Mouse (Mus musculus): Measurements from ENCODE around the gene Muc20. TPM values are rescaled to one million over a fixed set of nuclear protein-coding genes. Genes with fewer than 3 reads are reported as not detected.

Muc20 gene
- total and polyA plus RNA-seq, 2 experiments from 2014 or later, result not detected

GRCm38 (mm10) chr16:32822881-32823280, 25.6 kb upstream of the Muc20 start:
- Histone ChIP-seq H3K4me3 (ENCODE audit: low read length) (no peak overlapping the region), H3K27ac (no peak overlapping the region), H3K36me3 (ENCODE audit: insufficient read depth, low read length) (peaks cover 67% of the 10 kb centered on the region), H3K9ac (replicated peaks; ENCODE audit: low read length) (no peak overlapping the region), H3K9me3 (ENCODE audit: low read length) (no peaks in the 10 kb centered on the region), H3K4me2 (ENCODE audit: low read depth, low read length) (no peak overlapping the region), H3K27me3 (ENCODE audit: insufficient read depth, low read length) (no peaks in the 10 kb centered on the region), H3K4me1 (ENCODE audit: insufficient read depth, low read length) (no peaks in the 10 kb centered on the region)
- ATAC-seq (no peak), DNase-seq (ENCODE audit: low spot score) (no peak)
- TF ChIP-seq CTCF (IDR thresholded peaks at IDR 0.05; ENCODE audit: low read depth), result no peak
- 84% methylated on average over 5 of the region's 5 CpGs for WGBS

GRCm38 (mm10) chr16:32822450-32822827, 25.2 kb upstream of the Muc20 start:
- 85% methylated on average over 6 of the region's 6 CpGs for WGBS
- ATAC-seq (no peak), DNase-seq (ENCODE audit: low spot score) (no peak)
- Histone ChIP-seq H3K9me3 (ENCODE audit: low read length) (no peaks in the 10 kb centered on the region), H3K27me3 (ENCODE audit: insufficient read depth, low read length) (no peaks in the 10 kb centered on the region), H3K4me3 (ENCODE audit: low read length) (no peak overlapping the region), H3K9ac (replicated peaks; ENCODE audit: low read length) (no peak overlapping the region), H3K27ac (no peak overlapping the region), H3K4me2 (ENCODE audit: low read depth, low read length) (no peak overlapping the region), H3K4me1 (ENCODE audit: insufficient read depth, low read length) (no peaks in the 10 kb centered on the region), H3K36me3 (ENCODE audit: insufficient read depth, low read length) (peaks cover 63% of the 10 kb centered on the region)
- TF ChIP-seq CTCF (IDR thresholded peaks at IDR 0.05; ENCODE audit: low read depth), result no peak

- Histone ChIP-seq H3K36me3 (ENCODE audit: insufficient read depth, low read length) (peaks cover 57% of the 10 kb centered on the region), H3K9me3 (ENCODE audit: low read length) (no peaks in the 10 kb centered on the region), H3K4me2 (ENCODE audit: low read depth, low read length) (no peak overlapping the region), H3K9ac (replicated peaks; ENCODE audit: low read length) (no peak overlapping the region), H3K27ac (no peak overlapping the region), H3K4me3 (ENCODE audit: low read length) (no peak overlapping the region), H3K4me1 (ENCODE audit: insufficient read depth, low read length) (no peaks in the 10 kb centered on the region), H3K27me3 (ENCODE audit: insufficient read depth, low read length) (no peaks in the 10 kb centered on the region)
- ATAC-seq (no peak), DNase-seq (ENCODE audit: low spot score) (no peak)
- TF ChIP-seq CTCF (IDR thresholded peaks at IDR 0.05; ENCODE audit: low read depth), result no peak
- WGBS, result 83% methylated on average over 10 of the region's 10 CpGs
Measured at GRCm38 (mm10) chr16:32821772-32822449, 24.7 kb upstream of the Muc20 start.

- no peak for DNase-seq (ENCODE audit: low spot score)
- no peak for TF ChIP-seq CTCF (IDR thresholded peaks at IDR 0.05; ENCODE audit: low read depth)
- Histone ChIP-seq H3K4me2 (ENCODE audit: low read depth, low read length) (no peak overlapping the region), H3K27ac (no peak overlapping the region), H3K9ac (replicated peaks; ENCODE audit: low read length) (no peak overlapping the region), H3K4me3 (ENCODE audit: low read length) (no peak overlapping the region), H3K4me1 (ENCODE audit: insufficient read depth, low read length) (0 out of 2 replicates have a peak, but pooled peaks cover 3% of the 10 kb centered on the region), H3K27me3 (ENCODE audit: insufficient read depth, low read length) (no peaks in the 10 kb centered on the region), H3K9me3 (ENCODE audit: low read length) (no peaks in the 10 kb centered on the region), H3K36me3 (ENCODE audit: insufficient read depth, low read length) (peaks cover 23% of the 10 kb centered on the region)
- WGBS, result 88% methylated on average over 5 of the region's 5 CpGs
- ATAC-seq, result no peak
Measured at GRCm38 (mm10) chr16:32818441-32818840, 21.2 kb upstream of the Muc20 start.

GRCm38 (mm10) chr16:32818036-32818435, 20.8 kb upstream of the Muc20 start:
- H3K9ac ChIP-seq (replicated peaks; ENCODE audit: low read length), result no peak overlapping the region
- ATAC-seq (no peak), DNase-seq (ENCODE audit: low spot score) (no peak)
- 0 out of 2 replicates have a peak, but pooled peaks cover 3% of the 10 kb centered on the region for H3K4me1 ChIP-seq (ENCODE audit: insufficient read depth, low read length)
- no peak overlapping the region for H3K27ac ChIP-seq
- no peak for TF ChIP-seq CTCF (IDR thresholded peaks at IDR 0.05; ENCODE audit: low read depth)
- H3K4me2 ChIP-seq (ENCODE audit: low read depth, low read length), result no peak overlapping the region
- peaks cover 19% of the 10 kb centered on the region; the same call in 1 of the 2 replicates for H3K36me3 ChIP-seq (ENCODE audit: insufficient read depth, low read length)
- no peak overlapping the region for H3K4me3 ChIP-seq (ENCODE audit: low read length)
- no peaks in the 10 kb centered on the region for H3K27me3 ChIP-seq (ENCODE audit: insufficient read depth, low read length)
- no peaks in the 10 kb centered on the region for H3K9me3 ChIP-seq (ENCODE audit: low read length)
- WGBS, result 86% methylated on average over 4 of the region's 4 CpGs

GRCm38 (mm10) chr16:32815160-32815605, 17.9 kb upstream of the Muc20 start:
- 0 out of 2 replicates have a peak overlapping the region, but pooled peaks have one; percentile 13 for H3K9ac ChIP-seq (replicated peaks; ENCODE audit: low read length)
- no peak for DNase-seq (ENCODE audit: low spot score)
- WGBS, result 20% methylated on average over 6 of the region's 6 CpGs

GRCm38 (mm10) chr16:32814539-32814938, 17.3 kb upstream of the Muc20 start:
- 0 out of 2 replicates have a peak overlapping the region, but pooled peaks have one; percentile 13 for H3K9ac ChIP-seq (replicated peaks; ENCODE audit: low read length)
- H3K9me3 ChIP-seq (ENCODE audit: low read length), result no peaks in the 10 kb centered on the region
- TF ChIP-seq CTCF (IDR thresholded peaks at IDR 0.05; ENCODE audit: low read depth), result no peak
- no peaks in the 10 kb centered on the region for H3K27me3 ChIP-seq (ENCODE audit: insufficient read depth, low read length)
- no peaks in the 10 kb centered on the region for H3K36me3 ChIP-seq (ENCODE audit: insufficient read depth, low read length)
- ATAC-seq (0 out of 2 replicates have a peak, but pooled peaks have one; percentile 25), DNase-seq (ENCODE audit: low spot score) (peak; percentile 59)
- H3K27ac ChIP-seq, result no peak overlapping the region
- peak overlapping the region; percentile 31 for H3K4me3 ChIP-seq (ENCODE audit: low read length)
- H3K4me1 ChIP-seq (ENCODE audit: insufficient read depth, low read length), result 0 out of 2 replicates have a peak, but pooled peaks cover 3% of the 10 kb centered on the region
- H3K4me2 ChIP-seq (ENCODE audit: low read depth, low read length), result peak overlapping the region; percentile 57
- WGBS, result 25% methylated on average over 14 of the region's 14 CpGs

More at GRCm38 (mm10) chr16:32815160-32815605, 17.9 kb upstream of the Muc20 start:
- Histone ChIP-seq H3K4me3 (ENCODE audit: low read length) (peak overlapping the region; percentile 31; the same call in 1 of the 2 replicates), H3K27ac (no peak overlapping the region), H3K4me2 (ENCODE audit: low read depth, low read length) (peak overlapping the region; percentile 57), H3K9me3 (ENCODE audit: low read length) (no peaks in the 10 kb centered on the region), H3K36me3 (ENCODE audit: insufficient read depth, low read length) (no peaks in the 10 kb centered on the region), H3K27me3 (ENCODE audit: insufficient read depth, low read length) (no peaks in the 10 kb centered on the region), H3K4me1 (ENCODE audit: insufficient read depth, low read length) (0 out of 2 replicates have a peak, but pooled peaks cover 3% of the 10 kb centered on the region)
- TF ChIP-seq CTCF (IDR thresholded peaks at IDR 0.05; ENCODE audit: low read depth), result no peak
- no peak for ATAC-seq

Data from hindbrain, postnatal 0 days (tissue).